Mouse (Mus musculus) fat pad, adult 2 months (tissue): Measurements from ENCODE around the gene Cnn3.

Source experiments
- DNase-seq: peaks from one replicate; pipeline ENCODE4 v3.0.0-alpha.2; 2011; ENCODE audit warnings: low read depth, low spot score; ENCODE audit errors: extremely low read depth

The Cnn3 gene

DNA sequence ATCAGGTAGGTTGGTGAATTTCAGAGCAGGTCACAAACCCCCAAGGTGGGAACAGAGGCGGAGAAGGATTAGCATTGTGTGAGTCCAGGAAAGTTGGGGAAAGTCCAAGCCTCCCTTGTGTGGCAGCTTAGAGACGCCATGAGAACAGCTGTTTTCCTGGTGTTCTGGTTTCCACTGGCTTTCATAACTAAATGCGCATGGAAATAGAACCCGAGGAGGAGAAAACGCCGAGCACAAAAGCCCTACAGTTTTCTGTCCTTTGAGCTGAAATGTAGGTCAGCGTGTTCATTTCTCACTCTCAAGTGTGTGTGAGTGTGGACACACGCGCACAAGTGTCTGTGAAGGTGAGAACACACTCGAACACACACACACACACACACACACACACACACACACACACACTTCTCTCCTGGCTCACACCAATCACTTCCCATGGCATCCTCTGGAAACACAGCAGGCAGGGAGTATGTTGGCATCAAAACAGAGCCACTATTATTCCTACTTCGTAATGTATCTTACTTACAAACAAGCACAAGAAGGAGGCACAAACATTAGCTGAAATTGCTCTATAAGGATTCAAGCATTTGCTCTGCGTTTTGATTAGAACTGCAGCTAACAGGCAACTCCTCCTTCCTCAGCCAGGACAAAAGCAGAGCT lies 63.3 kb downstream of the Cnn3 start:
- DNase-seq = no peak

DNA sequence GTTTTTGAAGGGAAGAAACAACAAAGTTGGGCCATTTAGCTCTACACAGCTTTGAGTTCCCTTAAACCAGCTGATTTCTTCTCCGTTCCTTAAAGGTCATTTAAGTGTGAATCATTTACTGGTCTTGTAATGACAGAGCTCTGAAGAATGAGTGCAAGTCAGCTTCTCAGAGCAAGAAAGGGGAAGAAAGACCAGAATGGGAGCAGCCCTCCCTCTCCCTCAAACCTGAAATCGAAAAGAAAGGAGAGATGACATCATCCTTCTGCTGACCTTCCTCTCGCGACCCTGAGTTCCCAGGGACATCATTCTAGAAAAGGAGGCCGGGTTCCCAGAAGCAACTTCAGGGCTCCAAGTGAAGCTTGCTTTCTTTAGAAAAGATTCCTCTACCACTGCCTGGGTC lies 64.6 kb downstream of the Cnn3 start:
- DNase-seq = no peak

DNA sequence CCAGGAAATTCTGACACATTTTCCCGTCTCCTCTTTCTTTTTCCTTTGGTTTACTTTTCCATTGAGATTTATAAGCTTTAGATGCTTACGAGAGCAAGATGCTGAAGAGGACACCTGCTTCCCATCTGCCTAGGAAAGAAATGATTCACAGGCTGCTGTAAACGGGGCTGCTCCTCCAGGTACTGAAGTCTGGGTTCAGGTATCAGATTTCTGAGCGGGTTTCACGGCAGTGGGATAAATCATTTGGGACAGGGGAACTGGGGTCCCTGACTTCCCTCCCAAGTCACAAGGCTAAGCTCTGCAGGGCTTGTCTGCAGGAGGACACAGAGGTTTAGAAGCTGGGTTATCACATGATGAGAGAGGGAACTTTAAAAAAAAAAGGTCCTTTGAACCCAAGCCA lies 65.7 kb downstream of the Cnn3 start:
- no peak for DNase-seq

DNA sequence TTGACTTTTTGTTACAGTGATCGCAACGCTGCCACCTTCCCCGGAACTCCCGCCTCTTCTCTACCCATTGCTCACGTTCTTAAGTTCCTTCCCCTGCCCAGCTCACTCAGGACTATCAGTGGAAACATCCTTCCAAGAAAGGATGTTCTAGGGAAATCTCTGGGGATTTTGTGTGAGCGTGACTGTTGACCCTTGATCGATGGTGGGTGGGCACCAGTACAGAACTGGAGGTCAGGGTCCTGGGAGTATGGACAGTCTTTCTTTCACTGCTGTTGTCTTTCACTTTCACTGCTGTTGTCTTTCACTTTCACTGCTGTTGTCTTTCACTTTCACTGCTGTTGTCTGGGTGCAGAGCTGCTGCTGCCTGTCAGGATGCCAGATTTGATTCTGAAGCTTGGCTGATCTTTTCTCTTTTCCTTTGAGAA lies 67.7 kb downstream of the Cnn3 start:
- no peak for DNase-seq

DNA sequence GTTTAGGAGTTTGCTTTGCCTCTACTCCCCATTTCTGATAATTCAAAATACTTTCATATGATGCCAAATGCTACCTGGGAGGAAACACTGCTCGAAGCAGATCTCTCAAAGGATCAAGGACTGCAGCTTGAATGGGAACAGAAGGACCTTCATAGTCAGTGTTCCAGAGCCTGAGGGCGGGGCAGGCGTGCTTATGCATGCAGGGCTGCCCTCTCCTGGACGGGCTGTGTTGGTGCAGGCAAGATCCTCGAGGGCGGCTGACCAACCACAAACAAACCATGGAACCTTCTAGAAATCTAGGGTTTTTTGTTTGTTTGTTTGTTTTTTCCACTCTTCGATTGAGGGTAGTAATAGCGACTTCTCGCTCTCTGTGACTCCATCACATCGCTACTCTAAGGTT lies 73.9 kb downstream of the Cnn3 start:
- DNase-seq = no peak

DNA sequence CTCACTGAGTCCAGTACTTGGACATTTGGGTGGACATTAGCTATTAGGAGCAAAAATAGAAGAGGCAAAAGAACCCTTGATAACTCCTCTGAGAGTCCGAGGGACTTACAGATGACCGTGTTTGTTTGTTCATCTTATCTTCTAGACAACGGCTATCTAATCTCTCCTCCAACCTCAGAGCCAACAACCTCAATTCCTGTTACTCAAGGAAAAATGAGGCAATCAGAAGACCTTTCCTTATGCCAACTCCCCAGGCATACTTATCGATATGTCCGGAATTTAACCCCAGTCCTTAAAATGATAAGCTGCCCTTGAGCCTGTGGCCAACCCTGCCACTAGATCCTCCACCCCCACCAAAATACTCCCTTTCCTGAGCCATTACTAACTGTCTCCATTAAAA lies 74.4 kb downstream of the Cnn3 start:
- DNase-seq = no peak

DNA sequence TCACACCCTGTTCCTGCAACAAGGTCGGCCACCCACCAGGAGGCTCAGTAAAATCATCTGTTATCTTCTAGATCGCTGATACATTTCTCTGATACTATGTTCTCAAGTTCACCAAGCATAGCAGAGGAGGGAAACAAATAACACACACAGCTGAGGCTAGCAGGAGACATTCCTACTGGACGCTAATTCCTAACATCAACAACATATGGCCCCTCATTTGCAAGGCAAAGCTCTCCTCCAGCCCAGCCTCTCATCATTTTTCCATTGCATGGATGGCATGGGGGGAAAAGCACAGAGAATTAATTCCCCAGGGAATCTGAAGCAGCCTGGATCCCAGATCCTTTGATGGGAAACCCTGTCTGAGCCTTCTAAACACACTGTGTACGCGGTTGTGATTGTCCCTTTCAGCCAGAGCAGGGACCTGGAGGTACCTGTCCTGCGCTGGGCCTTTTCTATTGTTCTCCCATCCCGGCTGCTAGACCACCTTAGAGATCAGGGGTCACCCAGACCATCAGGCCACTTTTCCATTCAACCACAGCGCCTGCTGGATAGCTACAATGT lies 78.7 kb downstream of the Cnn3 start:
- DNase-seq = no peak

DNA sequence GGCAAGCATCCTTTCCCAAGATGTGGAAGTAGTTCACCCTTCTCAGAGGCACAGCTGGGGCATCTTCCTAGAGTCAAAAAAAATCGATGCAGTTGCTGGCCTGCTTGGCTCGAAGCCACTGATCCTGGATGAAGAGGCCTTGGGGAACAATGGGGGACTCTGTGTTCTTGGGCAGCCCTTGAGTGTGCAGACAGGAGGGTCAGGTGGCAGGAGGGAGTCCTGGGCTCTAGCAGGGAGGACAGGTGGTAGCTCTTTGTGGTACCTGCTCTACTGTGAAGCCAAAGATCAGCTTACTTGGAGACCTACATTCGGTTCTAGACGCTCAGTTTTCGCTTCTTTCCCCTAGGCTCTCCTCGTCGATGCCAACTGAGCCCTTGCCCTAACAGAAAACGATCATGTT lies 79.9 kb downstream of the Cnn3 start:
- DNase-seq = no peak

DNA sequence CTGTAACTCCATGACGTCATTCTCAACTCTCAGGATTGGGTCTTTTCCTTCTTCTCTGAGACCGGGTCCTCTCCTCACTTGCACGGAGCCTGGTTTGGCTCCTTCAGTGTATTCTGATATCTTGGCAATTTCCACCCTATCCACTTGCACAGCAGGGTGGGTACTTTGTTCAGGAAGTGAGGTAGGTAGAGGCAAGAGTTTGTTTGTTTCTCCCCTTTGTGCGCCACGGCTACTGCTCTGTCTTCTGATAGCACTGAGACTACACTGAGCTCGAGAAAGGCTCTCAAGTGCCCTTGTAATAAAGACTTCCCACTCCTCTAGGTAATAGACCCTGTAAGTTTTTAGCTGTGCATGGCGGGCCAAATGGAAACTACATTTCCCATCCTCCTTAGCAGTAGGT lies 80.5 kb downstream of the Cnn3 start:
- DNase-seq = no peak

DNA sequence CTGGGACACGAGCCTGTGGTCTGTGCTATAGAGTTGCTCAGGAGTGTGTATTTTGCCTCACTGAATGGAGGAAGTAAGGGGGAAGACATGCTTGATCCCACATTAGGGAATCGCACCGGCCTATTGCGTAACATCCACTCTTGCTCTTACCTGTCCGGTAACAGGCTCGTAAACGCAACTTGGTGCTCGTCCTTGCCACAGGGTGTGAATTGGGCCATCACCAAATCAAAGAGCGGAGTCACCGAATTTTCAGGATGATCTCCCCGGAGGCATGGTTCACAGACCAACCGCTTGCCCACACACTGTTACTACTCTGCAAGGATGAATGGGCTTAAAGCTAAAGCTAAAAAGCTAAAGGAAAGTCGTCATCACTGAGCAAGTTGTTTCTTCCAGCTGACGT lies 81.4 kb downstream of the Cnn3 start:
- DNase-seq = peak; percentile 85
